Mouse (Mus musculus) cerebellum, adult 11 months (tissue): ENCODE data around the gene Lca5l.

Source experiments
- DNase-seq: peaks from one replicate; pipeline ENCODE4 v3.0.0; 2022

Gene Lca5l

GRCm38 (mm10) chr16:96191531-96192506 lies at the start of gene Lca5l:
TSS of gene Lca5l (minus strand) at chr16:96192271.
- peak; percentile 100 for DNase-seq

- no peak for DNase-seq
Observed at GRCm38 (mm10) chr16:96235366-96235970, 43.4 kb upstream of the Lca5l start, which contains the start of gene B3galt5. TSS of gene B3galt5 (plus strand) at chr16:96235801.

- DNase-seq = no peak
Observed at GRCm38 (mm10) chr16:96233996-96234395, 41.9 kb upstream of the Lca5l start.

GRCm38 (mm10) chr16:96231974-96232373 lies 39.9 kb upstream of the Lca5l start:
- DNase-seq = no peak

- no peak for DNase-seq
Observed at GRCm38 (mm10) chr16:96231251-96231650, 39.2 kb upstream of the Lca5l start.

- peak; percentile 74 for DNase-seq
Observed at GRCm38 (mm10) chr16:96230411-96230810, 38.3 kb upstream of the Lca5l start.

- no peak for DNase-seq
Observed at GRCm38 (mm10) chr16:96229044-96229555, 37.0 kb upstream of the Lca5l start.

GRCm38 (mm10) chr16:96228438-96228837 lies 36.4 kb upstream of the Lca5l start:
- no peak for DNase-seq

- no peak for DNase-seq
Observed at GRCm38 (mm10) chr16:96222452-96222851, 30.4 kb upstream of the Lca5l start.

GRCm38 (mm10) chr16:96221959-96222358 lies 29.9 kb upstream of the Lca5l start:
- no peak for DNase-seq

- peak; percentile 25 for DNase-seq
Observed at GRCm38 (mm10) chr16:96221491-96221890, 29.4 kb upstream of the Lca5l start.

- DNase-seq = no peak
Observed at GRCm38 (mm10) chr16:96213027-96213426, 21.0 kb upstream of the Lca5l start.

GRCm38 (mm10) chr16:96210856-96211255 lies 18.8 kb upstream of the Lca5l start:
- no peak for DNase-seq

- DNase-seq = no peak
Observed at GRCm38 (mm10) chr16:96209789-96210188, 17.7 kb upstream of the Lca5l start.

GRCm38 (mm10) chr16:96201485-96202232 lies 9.6 kb upstream of the Lca5l start:
- DNase-seq = no peak

GRCm38 (mm10) chr16:96200702-96201028 lies 8.6 kb upstream of the Lca5l start:
- no peak for DNase-seq

GRCm38 (mm10) chr16:96199913-96200701 lies 8.0 kb upstream of the Lca5l start, which contains the start of gene Sh3bgr:
TSS of gene Sh3bgr (plus strand) at chr16:96200450.
- peak; percentile 56 for DNase-seq

GRCm38 (mm10) chr16:96187619-96188018 lies 4.5 kb downstream of the Lca5l start:
- DNase-seq = peak; percentile 17

GRCm38 (mm10) chr16:96179156-96179555 lies 12.9 kb downstream of the Lca5l start:
- DNase-seq = no peak

GRCm38 (mm10) chr16:96175399-96175798 lies 16.7 kb downstream of the Lca5l start:
- no peak for DNase-seq

- DNase-seq = no peak
Observed at GRCm38 (mm10) chr16:96173648-96174047, 18.4 kb downstream of the Lca5l start.

- DNase-seq = no peak
Observed at GRCm38 (mm10) chr16:96168837-96169236, 23.2 kb downstream of the Lca5l start.
